Mouse (Mus musculus) midbrain, embryonic 14.5 days (tissue): ENCODE results near the gene C1qtnf3. TPM values are rescaled to one million over a fixed set of nuclear protein-coding genes. Genes with fewer than 3 reads are reported as not detected.

Experiments used
- polyA plus RNA-seq: library from polyadenylated mRNA; unstranded; fragments of >200 nt; fragmentation: Nextera tagmentation; extraction: Ambion mirVana; gene quantifications from 2 replicates; pipeline ENCODE4 v1.2.1, GENCODE M21; 2014

Gene C1qtnf3
- polyA plus RNA-seq, 1 experiment from 2014 or later, result 0.88 TPM

Other genes starting within 250 kb of the C1qtnf3 start
- 10.5 and 20.5 TPM in 2 replicates for gene Rai14, start 237.7 kb upstream of the C1qtnf3 start, polyA plus RNA-seq
- gene Amacr, start 29.4 kb downstream of the C1qtnf3 start, polyA plus RNA-seq, result 9.8 and 11.1 TPM in 2 replicates
- gene Slc45a2, start 48.4 kb downstream of the C1qtnf3 start, polyA plus RNA-seq, result 0.36 TPM in 1 of 2 replicates, not detected in the other
- gene Rxfp3, start 85.7 kb downstream of the C1qtnf3 start, polyA plus RNA-seq, result 2.5 TPM in 2 replicates
- 0.70 and 2.8 TPM in 2 replicates for gene Adamts12, start 112.5 kb downstream of the C1qtnf3 start, polyA plus RNA-seq